Mouse (Mus musculus) hindlimb bud, embryonic 11.5 days (tissue): ENCODE measurements at regions not wholly inside any gene's neighbourhood (a gene's known extent, or its start where the extent isn't known, plus 50 kb on each side); places are given as distances from the start of the nearest gene placed in this dataset.

Experiments
- DNase-seq: peaks from one replicate; pipeline ENCODE4 v3.0.0-alpha.2; 2012; ENCODE audit warnings: low read depth, low spot score; ENCODE audit errors: extremely low spot score

GRCm38 (mm10) chr12:82115766-82116165, 53.4 kb upstream of the Sipa1l1 start:
- DNase-seq: no peak
